Mouse (Mus musculus) layer of hippocampus, adult 9-11 months (tissue): ENCODE results near the gene Trmo.

Source experiments
- DNase-seq: peaks from one replicate; pipeline ENCODE4 v3.0.0; 2022

Trmo gene

GRCm38 (mm10) chr4:46389013-46389611, at the start of gene Trmo:
TSS of gene Trmo (minus strand) at chr4:46389437.
- peak; percentile 96 for DNase-seq

DNA sequence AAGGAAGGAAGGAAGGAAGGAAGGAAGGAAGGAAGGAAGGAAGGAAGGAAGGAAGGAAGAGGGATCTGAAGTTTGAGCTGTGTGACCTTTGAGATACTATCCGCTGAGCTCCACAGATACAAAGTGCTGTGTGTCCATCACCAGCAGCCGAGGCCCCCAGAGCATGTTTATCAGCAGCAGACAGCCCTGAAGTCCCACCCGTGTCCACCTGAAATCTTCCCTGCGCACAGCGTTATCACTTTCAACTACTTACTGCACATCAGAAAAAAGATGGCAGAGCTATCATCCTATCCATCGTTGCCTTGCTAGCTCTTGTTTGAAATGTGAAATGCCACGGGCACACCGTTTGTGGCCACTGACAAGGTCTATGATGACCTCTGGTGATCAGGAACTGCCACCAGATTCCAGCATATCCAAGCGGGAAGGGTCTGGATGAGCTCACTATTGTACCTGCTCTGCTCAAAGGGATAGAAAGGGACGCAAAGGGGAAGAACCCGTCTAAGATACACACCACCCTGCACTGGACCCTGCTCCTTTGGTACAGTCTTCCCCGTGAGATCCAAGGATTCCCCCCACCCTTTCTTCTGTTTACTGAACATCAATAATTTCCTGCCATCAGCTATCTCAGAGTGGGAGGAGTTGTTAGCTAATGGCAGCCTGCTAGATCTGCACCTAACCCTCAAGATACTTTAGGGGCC, 43.3 kb upstream of the Trmo start:
- no peak for DNase-seq

DNA sequence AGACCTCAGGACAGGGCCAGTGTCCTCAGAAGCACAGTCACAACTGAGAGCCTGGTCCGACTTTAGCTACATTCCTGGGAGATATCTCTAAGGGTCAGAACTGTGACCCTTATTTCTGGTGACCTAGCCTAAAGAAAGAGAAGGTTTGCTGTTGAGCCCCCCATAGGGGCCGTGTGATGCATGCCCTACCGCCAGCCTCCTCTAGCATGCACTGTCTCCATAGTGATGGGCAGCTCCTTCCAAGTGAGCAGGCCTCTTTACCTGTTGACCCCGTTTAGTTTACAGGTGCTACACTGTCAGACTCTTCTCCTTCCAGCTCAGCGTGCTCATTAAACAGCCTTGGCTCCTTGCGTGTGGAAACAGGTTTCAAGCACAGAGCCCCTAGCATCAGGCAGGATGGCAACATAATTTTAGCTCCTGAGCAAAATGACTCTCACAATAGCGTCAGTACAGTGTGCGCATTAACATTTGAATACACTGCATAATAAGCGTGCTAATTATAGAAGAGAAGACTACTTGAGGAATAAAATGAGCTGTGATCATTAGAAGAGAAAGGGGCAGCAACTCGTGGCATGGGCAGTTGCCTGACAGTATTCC, 39.8 kb upstream of the Trmo start:
- peak; percentile 14 for DNase-seq

DNA sequence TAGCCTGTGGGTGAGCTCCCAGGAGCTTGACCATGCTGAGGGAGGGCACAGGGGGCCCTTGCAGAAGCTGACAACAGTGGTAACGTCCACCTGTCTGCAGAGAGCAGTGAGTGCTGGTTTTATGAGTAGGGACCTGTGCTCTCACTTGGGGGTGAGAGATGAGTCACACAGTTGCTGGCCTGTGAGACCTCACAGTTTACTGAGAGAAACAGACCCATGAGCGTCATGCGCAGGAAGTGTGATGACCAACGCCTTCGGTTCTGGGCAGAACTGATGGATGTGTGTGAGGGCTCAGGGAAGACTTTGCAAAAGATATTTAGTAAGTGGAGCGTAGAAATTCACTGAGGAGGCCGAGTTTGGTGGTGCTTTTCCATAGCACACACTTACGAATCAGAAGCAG, 33.4 kb upstream of the Trmo start:
- no peak for DNase-seq

DNA sequence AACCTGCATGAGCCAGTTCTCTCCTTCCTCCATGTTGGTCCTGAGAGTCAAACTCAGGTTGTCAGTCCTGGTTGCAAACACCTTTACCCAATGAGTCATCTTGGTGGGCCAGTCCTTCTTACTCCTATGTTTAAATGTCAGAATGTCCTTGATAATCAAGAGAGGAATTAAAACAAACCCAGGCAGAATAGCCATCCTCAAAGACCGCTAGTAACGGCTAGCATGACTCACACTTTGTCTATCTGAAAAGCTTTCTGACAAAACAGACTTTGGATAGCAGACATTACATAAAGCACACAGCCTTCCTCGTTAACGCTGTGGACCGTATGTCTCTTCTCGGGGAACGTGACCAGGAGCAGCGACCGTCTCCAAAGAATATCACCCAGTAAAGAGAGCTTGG, 29.6 kb upstream of the Trmo start:
- no peak for DNase-seq

GRCm38 (mm10) chr4:46417491-46417890, 28.3 kb upstream of the Trmo start:
- no peak for DNase-seq

DNA sequence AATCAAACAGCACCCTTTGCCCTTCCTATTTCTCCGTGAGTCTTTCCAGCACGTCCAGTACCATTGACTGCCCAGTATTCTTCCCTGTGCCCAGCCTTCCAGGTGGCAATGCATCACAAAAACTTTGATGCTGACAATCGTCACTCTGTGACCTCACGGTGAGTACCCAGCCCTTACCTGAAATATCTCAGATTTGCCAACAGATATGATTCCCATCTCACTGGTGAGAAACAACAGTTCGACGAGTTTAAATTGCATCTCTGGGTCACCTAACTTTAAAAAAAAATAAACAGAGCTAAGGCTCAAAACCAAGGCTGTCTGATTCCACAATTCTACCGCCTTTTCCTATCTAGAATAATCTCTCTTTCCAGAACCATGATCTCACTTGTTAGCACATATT, 24.2 kb upstream of the Trmo start, which contains the start of gene Hemgn:
TSS of gene Hemgn (minus strand) at position 101 of the 400 bp plus-strand sequence.
- no peak for DNase-seq

- DNase-seq: no peak
Measured at GRCm38 (mm10) chr4:46412113-46412512, 22.9 kb upstream of the Trmo start.

DNA sequence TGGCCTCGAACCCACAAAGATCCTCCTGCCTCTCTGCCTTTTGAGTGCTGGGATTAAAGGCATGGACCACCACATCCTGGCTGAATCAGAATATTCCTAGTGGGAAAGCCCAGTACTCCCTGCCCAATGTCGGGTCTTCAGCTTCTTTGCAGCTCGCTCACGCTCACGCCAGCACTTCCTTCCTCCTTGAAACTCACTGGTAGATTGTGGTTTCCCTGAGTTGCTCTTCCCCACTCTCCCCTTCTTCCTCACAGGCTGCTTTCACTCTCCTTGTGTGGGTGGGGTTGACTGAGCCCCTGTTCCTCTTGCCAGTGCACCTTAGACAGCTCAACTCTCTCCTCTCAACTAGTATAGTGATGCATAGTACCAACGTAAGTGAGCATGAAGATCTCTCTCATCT, 22.3 kb upstream of the Trmo start:
- DNase-seq: peak; percentile 60

- DNase-seq: no peak
Measured at GRCm38 (mm10) chr4:46410677-46411076, 21.4 kb upstream of the Trmo start.

DNA sequence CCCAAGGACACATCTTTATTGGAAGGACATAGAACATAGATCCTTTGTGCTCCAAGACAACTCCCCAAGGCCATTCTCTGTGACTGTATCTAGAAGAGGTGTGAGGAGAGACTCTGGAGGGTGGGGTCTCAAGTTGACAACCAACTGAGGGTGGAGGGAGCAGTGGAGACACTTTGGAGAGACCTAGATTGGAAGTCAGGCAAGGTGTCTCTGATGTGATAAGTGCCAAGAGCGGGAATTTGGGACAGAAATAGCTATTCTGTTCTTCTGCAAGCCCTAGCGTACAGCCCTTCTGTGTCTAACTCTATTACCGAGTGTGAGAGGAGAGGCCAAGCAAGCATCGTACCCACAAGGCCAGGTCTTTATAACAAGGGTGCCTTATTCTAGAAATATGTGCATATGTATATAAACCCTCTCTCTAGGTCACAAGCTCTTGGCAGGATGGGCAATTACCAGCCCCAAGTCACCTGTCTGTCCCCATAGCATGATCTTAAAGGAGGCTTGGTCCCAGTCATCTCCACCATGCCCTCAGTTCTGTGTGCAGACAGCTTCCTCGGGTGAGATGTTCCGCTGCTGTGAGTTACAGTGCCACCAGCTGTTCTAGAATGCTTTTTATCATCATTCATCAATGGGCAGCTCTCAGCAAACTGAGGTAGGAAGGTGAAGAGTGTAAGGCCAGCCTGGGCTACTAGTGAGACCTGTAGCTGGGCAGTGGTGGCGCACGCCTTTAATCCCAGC, 17.9 kb upstream of the Trmo start:
- no peak for DNase-seq

DNA sequence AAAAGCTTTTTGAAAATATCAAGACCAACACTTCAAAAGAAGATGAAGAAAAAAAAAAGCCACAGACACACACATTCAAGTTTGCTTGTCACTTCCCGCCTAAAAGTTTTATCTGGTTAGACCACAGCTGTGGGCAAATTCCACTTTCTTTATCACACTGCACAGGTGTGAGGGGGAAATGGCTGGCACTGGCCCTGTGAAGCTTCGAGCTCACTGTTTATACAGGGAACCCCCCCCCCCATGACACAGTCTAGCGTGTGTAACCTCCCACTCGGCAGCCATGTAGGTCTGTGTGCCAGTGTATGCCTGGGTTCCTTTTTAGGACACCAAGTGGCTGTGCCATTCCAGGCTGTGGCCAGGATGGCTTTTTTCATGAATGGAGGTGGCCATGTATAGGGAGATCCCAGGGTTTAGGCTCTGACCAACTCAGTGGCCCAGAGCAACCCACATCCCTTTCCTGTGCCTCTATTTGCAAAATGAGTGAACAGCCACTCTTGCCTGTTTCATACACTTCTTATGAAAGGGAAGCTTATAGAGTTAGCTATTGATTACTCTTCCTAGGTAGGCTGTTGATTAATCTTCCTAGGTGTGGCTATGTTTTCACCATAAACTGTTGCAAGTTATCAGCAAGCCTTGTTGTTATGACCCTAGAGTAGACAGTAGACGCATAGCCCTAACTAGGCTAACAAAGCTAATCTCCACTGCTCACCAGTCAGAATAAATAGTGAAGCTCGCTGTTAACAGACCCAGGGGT, 15.0 kb upstream of the Trmo start:
- no peak for DNase-seq

DNA sequence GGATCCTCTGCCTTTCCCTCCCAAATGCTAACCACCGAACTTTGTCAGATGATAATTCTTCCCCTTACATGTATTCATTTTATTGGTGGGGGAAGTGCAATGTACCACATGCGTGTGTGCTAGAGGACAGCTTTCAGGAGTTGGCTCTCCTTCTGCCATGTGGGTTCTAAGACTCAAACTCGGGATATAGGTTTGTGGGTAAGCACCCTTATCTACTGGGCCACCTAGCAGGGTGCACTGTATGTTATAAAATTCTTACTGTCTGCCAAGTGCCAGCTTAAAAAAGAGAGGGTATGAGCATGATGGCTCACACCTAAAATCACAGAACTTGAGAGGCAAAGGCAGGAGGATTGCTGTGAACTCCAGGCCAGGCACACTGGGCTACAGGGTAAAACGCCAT, 9.6 kb upstream of the Trmo start:
- DNase-seq: no peak

GRCm38 (mm10) chr4:46395736-46396135, 6.5 kb upstream of the Trmo start:
- DNase-seq: no peak

GRCm38 (mm10) chr4:46394388-46394787, 5.2 kb upstream of the Trmo start:
- no peak for DNase-seq

- peak; percentile 71 for DNase-seq
Measured at GRCm38 (mm10) chr4:46390390-46390970, 1.2 kb upstream of the Trmo start.

GRCm38 (mm10) chr4:46389612-46390341, 540 bp upstream of the Trmo start:
- DNase-seq: no peak

DNA sequence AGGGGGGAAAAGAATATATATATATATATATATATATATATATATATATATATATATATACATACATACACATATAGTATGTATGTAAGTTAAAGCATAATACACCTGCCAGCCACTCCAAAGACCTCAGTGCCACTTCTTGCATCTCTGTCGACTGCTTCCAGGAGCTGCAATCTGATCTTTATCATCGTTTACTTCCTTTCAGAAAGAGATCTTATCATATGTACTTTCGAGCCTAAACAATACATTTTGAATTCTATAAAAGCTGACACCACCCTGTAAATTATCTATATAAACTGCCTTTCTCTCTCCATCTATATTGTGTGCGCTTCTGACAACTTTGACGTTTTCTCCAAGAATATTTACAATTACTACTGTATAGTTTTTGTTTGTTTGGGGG, 681 bp downstream of the Trmo start:
- DNase-seq: no peak

- peak; percentile 85 for DNase-seq
Measured at GRCm38 (mm10) chr4:46374869-46375368, 14.3 kb downstream of the Trmo start.

DNA sequence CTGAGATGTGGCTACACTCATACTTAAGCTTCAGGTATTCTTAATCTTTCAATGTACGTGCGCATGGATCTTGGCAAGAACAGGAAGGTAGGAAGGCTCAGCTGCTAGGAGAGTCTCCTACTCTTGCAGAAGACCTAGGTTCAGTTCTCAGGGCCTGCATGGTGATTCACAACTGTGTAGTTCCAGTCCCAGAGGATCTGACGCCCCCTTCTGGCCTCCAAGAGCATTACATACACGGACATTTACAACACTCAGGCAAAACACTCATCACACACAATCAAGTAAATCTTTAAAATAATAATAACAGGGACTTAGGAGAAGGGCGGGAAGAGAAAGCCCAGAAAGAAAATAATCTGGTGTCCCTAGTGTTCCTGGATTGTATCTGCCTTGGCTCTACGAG, 14.8 kb downstream of the Trmo start:
- no peak for DNase-seq

- DNase-seq: no peak
Measured at GRCm38 (mm10) chr4:46371030-46371429, 18.2 kb downstream of the Trmo start.

GRCm38 (mm10) chr4:46370406-46370805, 18.8 kb downstream of the Trmo start:
- no peak for DNase-seq
